Mouse (Mus musculus): ENCODE measurements around the gene Otx2.

GRCm38 (mm10) chr14:48670761-48671479, 2.7 kb downstream of the Otx2 start:
- TF ChIP-seq CTCF (IDR thresholded peaks at IDR 0.05; ENCODE audit: low read depth) (no peak), EP300 (IDR thresholded peaks at IDR 0.05; ENCODE audit: low read depth) (no peak)

Measured in liver, embryonic 14.5 days (tissue).